Comparison of ENCODE assay signal across 8 mouse cellular contexts in genomic region chr5:24335888-24336511, GRCm38 (mm10). TPM values are rescaled to one million over a fixed set of nuclear protein-coding genes. Genes with fewer than 3 reads are reported as not detected.
DNase-seq lines count a peak whose midpoint lies in the region; ATAC-seq and TF ChIP-seq lines count a peak whose summit lies in the region.

No protein-coding gene starts in this region.

- DNase-seq in ovary, postnatal 36 days (ENCODE audit: low spot score): peak; percentile 58
- no peak for DNase-seq in ovary, postnatal 10 days (ENCODE audit: low spot score)
- peak; percentile 55 for DNase-seq in adipocyte (ENCODE audit: low spot score)
- peak; percentile 75 for DNase-seq in forebrain, embryonic 11.5 days (ENCODE audit: low spot score)
- DNase-seq in hindbrain, postnatal 0 days (ENCODE audit: low spot score): peak; percentile 74
- DNase-seq in urinary bladder, postnatal 36 days (ENCODE audit: low spot score in 2 of 2): no peak

- no peak overlapping the region for H3K4me2 ChIP-seq in forebrain, embryonic 11.5 days (ENCODE audit: low read depth, low read length, severe bottlenecking)
- H3K4me2 ChIP-seq in hindbrain, postnatal 0 days (ENCODE audit: low read depth, low read length): no peak overlapping the region
- no peak overlapping the region for H3K4me2 ChIP-seq in liver, embryonic 16.5 days (ENCODE audit: low read depth, low read length)
- H3K4me2 ChIP-seq in neural tube, embryonic 15.5 days: no peak overlapping the region

- ATAC-seq in forebrain, embryonic 11.5 days (replicated peaks; ENCODE audit: low FRiP score): peak; percentile 90
- ATAC-seq in hindbrain, postnatal 0 days: peak; percentile 89
- peak; percentile 55; the same call in 1 of the 2 replicates for ATAC-seq in liver, embryonic 16.5 days (ENCODE audit: low read depth)
- peak; percentile 79; the same call in 1 of the 2 replicates for ATAC-seq in neural tube, embryonic 15.5 days (ENCODE audit: low FRiP score)

- H3K4me3 ChIP-seq in forebrain, embryonic 11.5 days (ENCODE audit: low read depth, low read length): no peak overlapping the region
- no peak overlapping the region for H3K4me3 ChIP-seq in hindbrain, postnatal 0 days (ENCODE audit: low read length)
- no peak overlapping the region for H3K4me3 ChIP-seq in liver, embryonic 16.5 days (ENCODE audit: low read depth, low read length)
- H3K4me3 ChIP-seq in neural tube, embryonic 15.5 days (replicated peaks): no peak overlapping the region

- H3K27me3 ChIP-seq in forebrain, embryonic 11.5 days (ENCODE audit: control insufficient read depth, insufficient read depth, low read length): no peaks in the 10 kb centered on the region
- H3K27me3 ChIP-seq in hindbrain, postnatal 0 days (ENCODE audit: insufficient read depth, low read length): no peaks in the 10 kb centered on the region
- H3K27me3 ChIP-seq in liver, embryonic 16.5 days (ENCODE audit: control insufficient read depth, insufficient read depth, low read depth, low read length): no peaks in the 10 kb centered on the region; the same call in 1 of the 2 replicates
- no peaks in the 10 kb centered on the region for H3K27me3 ChIP-seq in neural tube, embryonic 15.5 days (replicated peaks)

- H3K27ac ChIP-seq in forebrain, embryonic 11.5 days (ENCODE audit: low read depth, low read length): no peak overlapping the region
- no peak overlapping the region for H3K27ac ChIP-seq in hindbrain, postnatal 0 days
- no peak overlapping the region for H3K27ac ChIP-seq in liver, embryonic 16.5 days (ENCODE audit: low read length)
- H3K27ac ChIP-seq in neural tube, embryonic 15.5 days (replicated peaks): no peak overlapping the region

- TF ChIP-seq CTCF in hindbrain, postnatal 0 days (IDR thresholded peaks at IDR 0.05; ENCODE audit: low read depth): peak; percentile 87

- no peak overlapping the region for H3K9ac ChIP-seq in forebrain, embryonic 11.5 days (ENCODE audit: low read length)
- no peak overlapping the region for H3K9ac ChIP-seq in hindbrain, postnatal 0 days (replicated peaks; ENCODE audit: low read length)
- no peak overlapping the region for H3K9ac ChIP-seq in liver, embryonic 16.5 days (ENCODE audit: low read depth, low read length)
- H3K9ac ChIP-seq in neural tube, embryonic 15.5 days (replicated peaks): no peak overlapping the region

- 15% methylated on average over 3 of the region's 3 CpGs for WGBS in forebrain, embryonic 11.5 days
- 16% methylated on average over 3 of the region's 3 CpGs for WGBS in hindbrain, postnatal 0 days
- 20% methylated on average over 3 of the region's 3 CpGs for WGBS in liver, embryonic 16.5 days (ENCODE audit: insufficient replicate concordance)
- 8% methylated on average over 3 of the region's 3 CpGs for WGBS in neural tube, embryonic 15.5 days

- H3K9me3 ChIP-seq in forebrain, embryonic 11.5 days (ENCODE audit: control insufficient read depth, low read length): no peaks in the 10 kb centered on the region
- H3K9me3 ChIP-seq in hindbrain, postnatal 0 days (ENCODE audit: low read length): no peaks in the 10 kb centered on the region
- H3K9me3 ChIP-seq in liver, embryonic 16.5 days (replicated peaks; ENCODE audit: control insufficient read depth, low read length): no peaks in the 10 kb centered on the region
- no peaks in the 10 kb centered on the region for H3K9me3 ChIP-seq in neural tube, embryonic 15.5 days (replicated peaks)

- no peaks in the 10 kb centered on the region for H3K4me1 ChIP-seq in forebrain, embryonic 11.5 days (replicated peaks; ENCODE audit: control insufficient read depth, insufficient read depth, low read length)
- H3K4me1 ChIP-seq in hindbrain, postnatal 0 days (ENCODE audit: insufficient read depth, low read length): 0 out of 2 replicates have a peak, but pooled peaks cover 2% of the 10 kb centered on the region
- no peaks in the 10 kb centered on the region for H3K4me1 ChIP-seq in liver, embryonic 16.5 days (ENCODE audit: control insufficient read depth, low read depth, low read length)
- H3K4me1 ChIP-seq in neural tube, embryonic 15.5 days: peaks cover 21% of the 10 kb centered on the region

- H3K36me3 ChIP-seq in forebrain, embryonic 11.5 days (ENCODE audit: control insufficient read depth, insufficient read depth, low read length): no peaks in the 10 kb centered on the region
- 0 out of 2 replicates have a peak, but pooled peaks cover 4% of the 10 kb centered on the region for H3K36me3 ChIP-seq in hindbrain, postnatal 0 days (ENCODE audit: insufficient read depth, low read length)
- H3K36me3 ChIP-seq in liver, embryonic 16.5 days (ENCODE audit: control insufficient read depth, insufficient read depth): no peaks in the 10 kb centered on the region
- H3K36me3 ChIP-seq in neural tube, embryonic 15.5 days: peaks cover 20% of the 10 kb centered on the region

RNA-seq across cellular contexts. Expression of gene Kcnh2, which starts 15.4 kb away (rescaled TPM):
- polyA plus RNA-seq in forebrain, embryonic 11.5 days (2014; fragmentation: Nextera tagmentation; extraction: Ambion mirVana): 9.1 and 10.9 TPM in 2 replicates
- total RNA-seq in hindbrain, postnatal 0 days (2014; rRNA removed): 55.9 and 70.5 TPM in 2 replicates
- 10.8 and 11.5 TPM in 2 replicates for polyA plus RNA-seq in hindbrain, postnatal 0 days (2015; fragmentation: Nextera tagmentation; extraction: Ambion mirVana)
- 0.20 and 0.27 TPM in 2 replicates for polyA plus RNA-seq in liver, embryonic 16.5 days (2015; fragmentation: Nextera tagmentation; extraction: Ambion mirVana)
- polyA plus RNA-seq in neural tube, embryonic 15.5 days (2015; fragmentation: Nextera tagmentation; extraction: Ambion mirVana): 12.7 and 18.2 TPM in 2 replicates

RNA-seq across cellular contexts. Expression of gene Nos3, which starts 28.6 kb away (rescaled TPM):
- 6.6 and 7.4 TPM in 2 replicates for polyA plus RNA-seq in forebrain, embryonic 11.5 days (2014; fragmentation: Nextera tagmentation; extraction: Ambion mirVana)
- 8.7 and 13.3 TPM in 2 replicates for total RNA-seq in hindbrain, postnatal 0 days (2014; rRNA removed)
- polyA plus RNA-seq in hindbrain, postnatal 0 days (2015; fragmentation: Nextera tagmentation; extraction: Ambion mirVana): 7.2 and 7.4 TPM in 2 replicates
- 2.0 and 2.2 TPM in 2 replicates for polyA plus RNA-seq in liver, embryonic 16.5 days (2015; fragmentation: Nextera tagmentation; extraction: Ambion mirVana)
- polyA plus RNA-seq in neural tube, embryonic 15.5 days (2015; fragmentation: Nextera tagmentation; extraction: Ambion mirVana): 9.3 and 10.6 TPM in 2 replicates

RNA-seq across cellular contexts. Expression of gene Atg9b, which starts 55.9 kb away (rescaled TPM):
- 0.21 and 0.44 TPM in 2 replicates for polyA plus RNA-seq in forebrain, embryonic 11.5 days (2014; fragmentation: Nextera tagmentation; extraction: Ambion mirVana)
- total RNA-seq in hindbrain, postnatal 0 days (2014; rRNA removed): 8.8 and 9.8 TPM in 2 replicates
- 5.1 and 6.1 TPM in 2 replicates for polyA plus RNA-seq in hindbrain, postnatal 0 days (2015; fragmentation: Nextera tagmentation; extraction: Ambion mirVana)
- polyA plus RNA-seq in liver, embryonic 16.5 days (2015; fragmentation: Nextera tagmentation; extraction: Ambion mirVana): 1.8 and 2.9 TPM in 2 replicates
- 4.0 and 4.8 TPM in 2 replicates for polyA plus RNA-seq in neural tube, embryonic 15.5 days (2015; fragmentation: Nextera tagmentation; extraction: Ambion mirVana)

RNA-seq across cellular contexts. Expression of gene Abcb8, which starts 57.5 kb away (rescaled TPM):
- 45.5 and 57.8 TPM in 2 replicates for polyA plus RNA-seq in forebrain, embryonic 11.5 days (2014; fragmentation: Nextera tagmentation; extraction: Ambion mirVana)
- 63.2 and 90.6 TPM in 2 replicates for total RNA-seq in hindbrain, postnatal 0 days (2014; rRNA removed)
- polyA plus RNA-seq in hindbrain, postnatal 0 days (2015; fragmentation: Nextera tagmentation; extraction: Ambion mirVana): 41.9 and 43.5 TPM in 2 replicates
- 29.6 TPM in 2 replicates for polyA plus RNA-seq in liver, embryonic 16.5 days (2015; fragmentation: Nextera tagmentation; extraction: Ambion mirVana)
- polyA plus RNA-seq in neural tube, embryonic 15.5 days (2015; fragmentation: Nextera tagmentation; extraction: Ambion mirVana): 49.4 and 52.2 TPM in 2 replicates

Comparison
In these comparisons a context has a peak if more than half of its experiments do, and no peak if none do; other contexts are left out.
1. DNase-seq: peak in ovary, postnatal 36 days (single experiment), adipocyte (single experiment), forebrain, embryonic 11.5 days (single experiment) and hindbrain, postnatal 0 days (single experiment); none in ovary, postnatal 10 days (single experiment) and urinary bladder, postnatal 36 days (0 of 2).
2. Peak in every context shown above with its lines, with median percentiles within 50 percentile points of each other: ATAC-seq.